Mouse (Mus musculus) kidney, adult 2 months (tissue): ENCODE data around the gene Sardh. TPM values are rescaled to one million over a fixed set of nuclear protein-coding genes. Genes with fewer than 3 reads are reported as not detected.
A peak's percentile ranks its signal among the peaks of the same experiment; 100 is the strongest.

ENCODE experiments used
- DNase-seq: peaks from one replicate; pipeline ENCODE4 v3.0.0; 2021
- H3K27ac ChIP-seq: fragments of 200-500 bp; 2 replicates; pipeline ENCODE4 v1.5.1; 2012; ENCODE audit warnings: low read depth, low read length, control low read depth, inconsistent platforms; ENCODE audit not compliant: insufficient read depth
- H3K27me3 ChIP-seq: fragments of 200-500 bp; replicated peaks from 2 replicates; pipeline ENCODE4 v1.6.1; 2012; ENCODE audit warnings: mild to moderate bottlenecking, moderate library complexity, low read length, inconsistent platforms; ENCODE audit not compliant: control insufficient read depth, insufficient read depth
- H3K36me3 ChIP-seq: fragments of 200-500 bp; 2 replicates; pipeline ENCODE4 v1.6.1; 2012; ENCODE audit warnings: mild to moderate bottlenecking, moderate library complexity, low read length, inconsistent platforms; ENCODE audit not compliant: control insufficient read depth, insufficient read depth
- H3K4me1 ChIP-seq: fragments of 200-500 bp; 2 replicates; pipeline ENCODE4 v1.6.1; 2011; ENCODE audit warnings: low read length; ENCODE audit not compliant: control insufficient read depth, insufficient read depth
- H3K4me3 ChIP-seq: fragments of 200-500 bp; 2 replicates; pipeline ENCODE4 v1.5.1; 2011; ENCODE audit warnings: mild to moderate bottlenecking, low read depth, low read length, control low read depth; ENCODE audit not compliant: insufficient read depth
- CTCF ChIP-seq: fragments of 200-500 bp; conservative IDR thresholded peaks from 2 replicates; pipeline ENCODE4 v1.5.1; 2011; ENCODE audit warnings: low read depth, mild to moderate bottlenecking, control low read depth, low read length, moderate library complexity, mixed read lengths; ENCODE audit not compliant: insufficient read depth, insufficient read length
- POLR2A ChIP-seq: fragments of 200-500 bp; IDR thresholded peaks from one replicate; pipeline ENCODE4 v1.6.1; 2011; ENCODE audit warnings: low read depth, low read length, control low read depth
- WGBS: fragments of 180-500 bp; shearing (Covaris S2); methylation state at CpG from one replicate; pipeline ENCODE4 v1.1.7; 2018; 5-methylcytosine and 5-hydroxymethylcytosine counted together
- polyA plus RNA-seq: library from polyadenylated mRNA; depleted of rRNA; stranded (reverse); fragments of >200 nt; gene quantifications from 2 replicates; pipeline ENCODE4 v1.2.3, GENCODE M21; 2012; rRNA removed

The Sardh gene
- polyA plus RNA-seq, 1 experiment = 232 TPM

- no peaks in the 10 kb centered on the region for H3K27me3 ChIP-seq
- no peak overlapping the region for H3K4me3 ChIP-seq
- no peaks in the 10 kb centered on the region for H3K4me1 ChIP-seq
- no peaks in the 10 kb centered on the region for H3K36me3 ChIP-seq
- no peak overlapping the region for H3K27ac ChIP-seq
- TF ChIP-seq CTCF (no peak), POLR2A (no peak)
- 48% methylated on average over 10 of the region's 10 CpGs for WGBS
- DNase-seq = peak; percentile 63
These were observed 93.5 kb downstream of the Sardh start for GRCm38 (mm10) chr2:27154466-27155185.

GRCm38 (mm10) chr2:27149457-27149856, 98.7 kb downstream of the Sardh start:
- Histone ChIP-seq H3K27ac (no peak overlapping the region), H3K27me3 (no peaks in the 10 kb centered on the region), H3K36me3 (no peaks in the 10 kb centered on the region), H3K4me1 (no peaks in the 10 kb centered on the region), H3K4me3 (no peak overlapping the region)
- 15% methylated on average over 2 of the region's 2 CpGs for WGBS
- DNase-seq = no peak
- TF ChIP-seq CTCF = no peak
- TF ChIP-seq POLR2A = no peak

GRCm38 (mm10) chr2:27146840-27147239, 101.3 kb downstream of the Sardh start:
- no peak for TF ChIP-seq POLR2A
- no peak for TF ChIP-seq CTCF
- H3K27ac ChIP-seq = no peak overlapping the region
- 79% methylated on average over 6 of the region's 6 CpGs for WGBS

GRCm38 (mm10) chr2:27144957-27145356, 103.2 kb downstream of the Sardh start:
- Histone ChIP-seq H3K27me3 (no peaks in the 10 kb centered on the region), H3K4me3 (no peak overlapping the region), H3K27ac (no peak overlapping the region), H3K36me3 (no peaks in the 10 kb centered on the region), H3K4me1 (no peaks in the 10 kb centered on the region)
- WGBS = 61% methylated on average over 2 of the region's 2 CpGs
- no peak for TF ChIP-seq POLR2A
- no peak for TF ChIP-seq CTCF
- DNase-seq = no peak

More at GRCm38 (mm10) chr2:27146840-27147239, 101.3 kb downstream of the Sardh start:
- H3K36me3 ChIP-seq = no peaks in the 10 kb centered on the region
- no peak overlapping the region for H3K4me3 ChIP-seq
- no peak for DNase-seq
- H3K4me1 ChIP-seq = no peaks in the 10 kb centered on the region
- no peaks in the 10 kb centered on the region for H3K27me3 ChIP-seq

- peak; percentile 22 for DNase-seq
- H3K27ac ChIP-seq = no peak within 1 kb of the TSS
- TF ChIP-seq CTCF (no peak), POLR2A (no peak)
- no peaks in the 10 kb centered on the region for H3K27me3 ChIP-seq
- no peak within 1 kb of the TSS for H3K4me3 ChIP-seq
- WGBS = 2% methylated on average over 45 of the region's 62 CpGs
- H3K4me1 ChIP-seq = no peaks in the 10 kb centered on the region
- no peaks in the 10 kb centered on the region for H3K36me3 ChIP-seq
These were observed 106.0 kb downstream of the Sardh start, which contains the start of gene Fam163b for GRCm38 (mm10) chr2:27141950-27142693. Gene Fam163b, minus strand, starts transcription at chr2:27142491.

Other genes starting within 250 kb of the Sardh start
- 70.2 and 72.7 TPM in 2 replicates for gene Cacfd1, start 238.4 kb downstream of the Sardh start, polyA plus RNA-seq
- 1.5 and 1.8 TPM in 2 replicates for gene Slc2a6, start 220.3 kb downstream of the Sardh start, polyA plus RNA-seq
- 0.09 and 0.16 TPM in 2 replicates for gene Mymk, start 176.2 kb downstream of the Sardh start, polyA plus RNA-seq
- 21.7 and 25.7 TPM in 2 replicates for gene Adamtsl2, start 169.0 kb downstream of the Sardh start, polyA plus RNA-seq
- gene Fam163b, start 105.8 kb downstream of the Sardh start, polyA plus RNA-seq = 0.38 and 0.42 TPM in 2 replicates
- 3.1 and 10.1 TPM in 2 replicates for gene Dbh, start 83.1 kb downstream of the Sardh start, polyA plus RNA-seq
- 28.1 and 30.3 TPM in 2 replicates for gene Vav2, start 178.7 kb upstream of the Sardh start, polyA plus RNA-seq
- gene Brd3os, start 194.0 kb upstream of the Sardh start, polyA plus RNA-seq = 11.6 and 15.1 TPM in 2 replicates